Mouse (Mus musculus) left cerebral cortex, postnatal 36 days (tissue): Measurements from ENCODE around the gene Krtap16-1. TPM values are rescaled to one million over a fixed set of nuclear protein-coding genes. Genes with fewer than 3 reads are reported as not detected.

Experiments used
- DNase-seq, 2 experiments: peaks; one replicate each; pipeline ENCODE4 v3.0.0; 2021 to 2022; ENCODE audit warnings: low spot score in 2 of 2, mixed read lengths in 1 of 2
- intact Hi-C: fragments of 180-260 bp; cut with DNase I; formaldehyde crosslinking; loops from one replicate; pipeline ENCODE4 v1.15.1; 2025
- total RNA-seq, 2 experiments: library from RNA; stranded (reverse); gene quantifications; 2 replicates each; pipeline ENCODE4 v1.2.3; 2021

Gene Krtap16-1
- total RNA-seq = not detected

DNA sequence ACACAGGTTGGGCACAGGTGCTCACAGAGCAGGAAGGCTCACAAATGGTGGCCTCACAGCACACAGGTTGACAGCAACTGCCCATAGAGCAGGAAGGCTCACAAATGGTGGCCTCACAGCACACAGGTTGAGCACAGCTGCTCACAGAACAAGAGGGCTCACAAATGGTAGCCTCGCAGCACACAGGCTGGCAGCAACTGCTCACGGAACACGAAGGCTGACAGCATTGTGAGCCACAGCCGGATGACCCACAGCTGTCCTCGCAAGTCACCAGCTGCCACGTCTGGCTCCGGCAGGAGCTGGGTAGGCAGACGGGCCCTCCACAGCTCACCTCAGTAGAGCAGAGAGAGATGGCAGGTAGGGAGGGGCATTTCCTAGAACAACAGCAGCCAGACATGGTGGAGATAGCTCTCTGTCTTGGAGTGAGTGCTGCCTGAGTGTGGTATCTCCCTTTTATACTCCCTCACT lies at the start of gene Krtap16-1:
Gene Krtap16-1, minus strand, starts transcription at position 418 of the 468 bp plus-strand sequence.
- no peak for DNase-seq
- intact Hi-C loops = no loop called here

DNA sequence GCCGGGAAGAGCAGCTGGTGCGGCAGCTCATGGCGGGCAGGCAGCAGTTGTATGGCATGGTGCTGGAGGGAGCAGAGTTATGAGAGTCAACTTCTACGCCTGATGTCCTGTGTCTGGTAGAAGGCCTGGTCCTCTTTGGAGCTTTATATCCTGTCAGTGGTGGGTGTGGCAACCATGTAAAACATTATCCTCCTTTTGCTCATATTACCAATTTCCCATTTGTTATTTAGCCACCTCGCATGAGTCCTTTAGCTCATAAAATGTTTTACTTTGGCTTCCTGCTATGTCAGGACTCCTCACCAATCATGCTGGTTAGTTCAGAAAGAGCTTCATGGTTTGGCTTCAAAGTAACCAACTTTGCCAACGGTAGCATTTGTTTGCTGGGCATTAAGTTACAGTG lies 43.4 kb upstream of the Krtap16-1 start, which contains the start of gene Krt33b:
Gene Krt33b, minus strand, starts transcription at position 101 of the 400 bp plus-strand sequence.
- intact Hi-C loops = no loop called here
- no peak for DNase-seq

DNA sequence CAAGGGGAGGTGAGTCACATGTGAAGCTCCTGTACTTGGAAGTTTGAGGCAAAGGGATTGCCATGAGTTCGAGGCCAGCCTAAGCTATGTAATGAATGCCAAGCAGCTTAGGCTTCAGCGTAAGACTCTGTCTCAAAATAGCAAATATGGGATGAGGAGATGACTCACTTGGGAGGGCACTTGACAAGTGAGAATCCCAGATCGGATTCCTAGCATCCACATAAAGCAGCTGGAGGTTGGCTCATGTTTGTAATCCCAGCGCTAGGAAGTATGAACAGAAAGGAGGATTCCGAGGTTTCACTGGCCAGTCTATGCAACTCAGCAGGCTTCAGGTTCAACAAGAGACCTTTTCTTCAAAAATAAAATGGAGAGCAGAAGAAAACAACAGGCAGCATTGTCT lies 35.0 kb upstream of the Krtap16-1 start:
- intact Hi-C loops = no loop called here
- peak in 1 of 2 experiments; percentile 9 for DNase-seq

DNA sequence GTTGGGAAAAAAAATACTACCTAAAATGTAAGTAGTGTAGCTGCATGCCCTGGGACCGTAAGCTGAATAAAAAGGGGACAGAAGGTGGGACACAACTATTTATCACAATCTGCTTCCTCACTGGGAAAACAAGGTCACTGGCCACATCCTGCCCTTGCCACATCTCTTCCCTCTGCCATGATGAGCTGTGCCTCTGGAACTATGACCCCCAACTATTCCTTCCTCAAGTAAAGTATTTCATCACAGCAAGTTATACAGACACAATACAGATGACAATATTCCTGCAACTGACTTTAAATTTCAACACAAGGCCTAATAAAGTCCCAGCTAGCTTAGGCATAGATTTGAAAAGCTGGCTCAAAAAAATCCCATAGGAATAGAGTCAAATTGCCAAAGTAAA lies 33.1 kb upstream of the Krtap16-1 start:
- intact Hi-C loops = no loop called here
- DNase-seq = no peak

DNA sequence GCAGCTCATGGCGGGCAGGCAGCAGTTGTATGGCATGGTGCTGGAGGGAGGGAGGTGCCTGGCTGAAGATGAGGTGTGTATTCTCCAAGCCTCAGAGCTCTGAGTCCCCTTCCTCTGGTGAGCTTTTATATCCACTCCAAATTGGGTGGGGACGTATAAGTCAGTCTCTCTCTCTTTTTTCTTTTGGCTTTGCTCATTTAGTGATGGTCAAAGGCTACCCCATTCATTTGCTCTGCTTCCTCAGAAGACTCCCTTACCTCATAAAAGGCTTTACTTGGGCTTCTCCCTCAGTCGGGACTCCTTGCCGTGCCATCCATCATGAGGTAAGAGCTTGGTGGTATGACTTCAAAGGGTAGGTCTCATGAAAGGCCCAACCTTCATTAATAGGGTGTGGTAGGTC lies 29.7 kb upstream of the Krtap16-1 start, which contains the start of gene Krt33a:
Gene Krt33a, minus strand, starts transcription at position 101 of the 400 bp plus-strand sequence.
- intact Hi-C loops = no loop called here
- no peak for DNase-seq

GRCm38 (mm10) chr11:100013691-100014171 lies 27.3 kb upstream of the Krtap16-1 start:
- intact Hi-C loops = no loop called here
- DNase-seq = no peak

- intact Hi-C loops = no loop called here
- no peak for DNase-seq
Observed at GRCm38 (mm10) chr11:100010682-100011081, 24.3 kb upstream of the Krtap16-1 start.

GRCm38 (mm10) chr11:100008336-100008735 lies 21.9 kb upstream of the Krtap16-1 start:
- peak in 1 of 2 experiments; percentile 38 for DNase-seq
- intact Hi-C loops = loop anchor here (10.0 kb wide), 2 partner anchors 276 to 624 kb away; partner anchors contain the start of gene Krt10

- no peak for DNase-seq
- intact Hi-C loops = loop anchor here (10.0 kb wide), 2 partner anchors 278 to 622 kb away; partner anchors contain the start of gene Krt10
Observed at GRCm38 (mm10) chr11:100006624-100007023, 20.2 kb upstream of the Krtap16-1 start.

GRCm38 (mm10) chr11:100005905-100006304 lies 19.5 kb upstream of the Krtap16-1 start:
- intact Hi-C loops = loop anchor here (2.0 to 10.0 kb wide), 3 partner anchors 279 to 621 kb away; partner anchors contain the start of gene Krt10
- no peak for DNase-seq

DNA sequence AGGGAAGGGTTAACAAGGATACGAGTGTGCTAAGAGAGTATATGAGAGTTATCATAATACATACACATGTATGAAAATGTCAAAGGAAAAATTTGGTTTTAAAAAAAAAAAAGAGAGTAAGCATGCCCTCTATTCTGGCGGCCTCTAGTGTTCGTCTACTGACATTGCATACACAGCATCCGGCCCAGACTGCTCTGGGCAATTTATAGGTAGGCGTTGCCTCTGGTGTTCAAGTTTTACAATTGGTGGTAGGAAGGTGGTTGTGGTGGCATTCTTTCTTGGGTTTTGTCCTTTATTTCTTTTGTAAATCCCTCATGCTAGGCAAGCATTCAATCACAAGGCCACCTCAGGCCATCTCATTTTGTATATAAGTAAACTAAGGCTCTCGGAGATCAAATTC lies 18.4 kb upstream of the Krtap16-1 start:
- peak; percentile 34 to 60 for DNase-seq
- intact Hi-C loops = loop anchor here (2.0 to 10.0 kb wide), 3 partner anchors 280 to 620 kb away; partner anchors contain the start of gene Krt10

DNA sequence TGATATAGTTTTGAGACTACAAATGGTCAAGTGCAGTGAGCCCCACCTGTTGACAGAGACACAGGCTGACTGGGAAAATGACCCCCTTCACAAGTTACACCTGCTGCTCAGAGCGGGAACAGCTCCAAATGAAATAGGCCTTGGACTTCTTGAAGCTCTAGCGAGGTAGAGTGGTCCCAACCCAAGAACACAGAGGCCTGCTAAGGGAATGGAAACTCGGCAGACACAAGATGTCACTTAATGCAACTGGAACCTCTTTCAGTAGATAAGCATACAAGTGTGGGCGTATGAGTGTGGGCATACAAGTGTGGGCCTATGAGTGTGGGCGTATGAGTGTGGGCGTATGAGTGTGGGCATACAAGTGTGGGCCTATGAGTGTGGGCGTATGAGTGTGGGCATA lies 12.7 kb upstream of the Krtap16-1 start:
- intact Hi-C loops = no loop called here
- no peak for DNase-seq

DNA sequence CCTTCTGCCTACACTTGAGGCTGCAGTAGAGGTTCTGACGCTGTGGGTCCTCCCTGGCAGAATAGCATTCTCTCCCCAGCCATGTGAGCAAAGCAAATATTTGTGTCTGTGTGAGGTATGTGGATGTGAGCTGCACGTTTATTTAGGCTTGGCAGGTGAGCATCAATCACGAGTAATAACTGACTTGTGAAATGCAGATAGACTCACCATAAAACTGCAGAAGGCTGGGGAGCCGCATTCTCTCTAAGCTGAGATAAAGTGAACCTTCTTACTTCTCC lies 7.9 kb upstream of the Krtap16-1 start:
- intact Hi-C loops = no loop called here
- no peak for DNase-seq

DNA sequence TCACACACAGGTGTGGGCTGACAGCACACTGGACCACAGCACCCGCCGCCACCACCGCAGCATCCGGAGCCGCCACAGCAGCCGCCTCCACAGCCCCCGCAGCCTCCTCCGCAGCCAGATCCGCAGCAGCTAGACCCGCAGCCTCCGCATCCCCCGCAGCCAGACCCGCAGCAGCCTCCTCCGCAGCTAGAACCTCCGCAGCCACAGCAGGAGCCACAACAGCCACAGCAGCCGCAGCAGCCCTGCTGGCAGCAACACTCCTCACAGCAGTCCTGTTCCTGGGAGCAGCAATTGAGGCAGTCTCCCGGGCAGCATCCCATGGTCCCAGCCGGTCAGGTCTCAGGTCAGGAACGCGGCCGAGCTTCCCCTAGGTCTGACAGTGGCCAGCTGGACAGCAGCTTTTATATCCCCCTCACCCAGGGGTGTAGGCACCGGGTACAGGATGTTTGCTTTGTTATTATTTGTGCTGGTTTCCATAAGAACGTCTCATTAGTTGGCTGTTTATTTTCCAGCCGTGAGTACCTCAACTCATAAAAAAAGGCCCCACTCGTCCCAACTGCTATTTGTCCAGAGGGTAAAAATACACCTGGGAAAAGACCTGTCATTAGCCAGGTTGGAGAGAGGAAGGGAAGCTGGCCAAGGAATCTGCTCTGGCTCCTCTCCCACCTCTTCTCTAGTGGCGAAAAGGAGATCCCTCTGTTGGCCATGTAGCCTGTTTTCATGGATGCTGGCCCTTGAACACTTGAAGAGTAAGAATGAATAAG lies 7.4 kb upstream of the Krtap16-1 start, which contains the start of gene Krtap17-1:
Gene Krtap17-1, minus strand, starts transcription at position 375 of the 764 bp plus-strand sequence.
- intact Hi-C loops = no loop called here
- no peak for DNase-seq

DNA sequence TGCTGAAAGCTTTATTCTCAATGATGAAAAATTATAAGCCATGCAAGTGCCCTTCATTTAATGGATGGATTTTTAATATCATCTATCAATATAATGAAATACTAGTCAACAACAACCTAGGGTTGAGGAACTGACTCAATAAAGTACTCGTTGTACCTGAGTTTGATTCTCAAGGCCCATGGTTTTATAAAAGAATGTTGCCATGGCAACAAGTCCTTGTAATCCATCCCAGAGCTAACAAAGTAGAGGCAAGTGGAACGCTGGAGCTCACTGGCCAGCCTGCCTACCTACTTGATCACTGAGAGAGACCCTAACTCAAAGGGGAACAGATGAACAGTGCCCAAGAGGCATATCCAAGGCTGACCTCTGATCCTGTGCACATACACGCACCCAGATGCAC lies 4.2 kb upstream of the Krtap16-1 start:
- intact Hi-C loops = no loop called here
- no peak for DNase-seq

DNA sequence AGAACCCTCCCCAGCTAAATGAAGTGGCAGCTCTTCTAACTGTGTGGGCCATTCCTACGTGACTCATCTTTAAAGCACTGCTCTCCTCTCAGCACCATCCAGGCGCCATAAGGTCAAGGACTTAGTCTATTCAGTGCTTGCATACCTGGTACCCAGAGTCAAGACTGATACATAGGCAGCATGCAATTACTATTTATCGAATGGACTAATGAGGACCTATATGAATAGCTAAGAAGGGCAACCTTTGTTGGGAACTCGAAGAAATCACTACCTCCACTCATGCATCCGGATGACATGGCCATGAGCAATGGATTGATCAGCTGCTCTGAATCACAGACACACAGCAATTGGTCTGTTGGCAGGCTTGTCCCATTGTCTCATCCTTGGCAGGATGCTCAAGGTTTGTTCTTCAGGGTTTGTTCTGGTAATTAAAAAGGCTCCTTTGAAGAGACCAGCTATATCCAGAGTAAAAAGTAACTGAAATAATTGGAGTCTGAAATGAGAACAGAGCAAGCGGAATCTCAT lies 3.5 kb upstream of the Krtap16-1 start:
- DNase-seq = no peak
- intact Hi-C loops = no loop called here

GRCm38 (mm10) chr11:99988530-99988929 lies 2.1 kb upstream of the Krtap16-1 start:
- intact Hi-C loops = no loop called here
- no peak for DNase-seq

GRCm38 (mm10) chr11:99985291-99986092 lies 905 bp downstream of the Krtap16-1 start:
- peak; percentile 54 to 55 for DNase-seq
- intact Hi-C loops = no loop called here

DNA sequence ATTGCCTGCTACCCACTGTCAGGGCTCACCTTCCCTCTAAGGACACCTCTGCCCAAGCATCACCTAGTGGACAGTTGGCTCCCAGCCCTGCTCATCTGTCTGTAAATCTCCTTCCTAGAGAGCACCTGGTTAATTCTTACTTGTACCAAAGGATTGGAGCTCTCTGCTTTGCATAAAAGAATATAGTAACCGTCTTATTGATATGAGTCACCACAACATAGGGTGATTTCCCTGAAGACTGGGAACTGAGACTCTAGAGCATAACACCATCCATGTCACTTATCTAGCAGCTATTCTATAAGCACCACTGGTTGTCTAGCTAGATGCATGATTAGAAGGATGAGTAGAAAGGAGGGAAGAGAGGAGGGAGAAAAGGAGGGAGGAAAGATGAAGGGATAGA lies 3.0 kb downstream of the Krtap16-1 start:
- intact Hi-C loops = no loop called here

GRCm38 (mm10) chr11:99982731-99983130 lies 3.7 kb downstream of the Krtap16-1 start:
- intact Hi-C loops = no loop called here

More for the DNA sequence above, 3.0 kb downstream of the Krtap16-1 start:
- no peak for DNase-seq

More at GRCm38 (mm10) chr11:99982731-99983130, 3.7 kb downstream of the Krtap16-1 start:
- DNase-seq = no peak
